Mouse (Mus musculus): ENCODE results near the gene Rad51b.

DNA sequence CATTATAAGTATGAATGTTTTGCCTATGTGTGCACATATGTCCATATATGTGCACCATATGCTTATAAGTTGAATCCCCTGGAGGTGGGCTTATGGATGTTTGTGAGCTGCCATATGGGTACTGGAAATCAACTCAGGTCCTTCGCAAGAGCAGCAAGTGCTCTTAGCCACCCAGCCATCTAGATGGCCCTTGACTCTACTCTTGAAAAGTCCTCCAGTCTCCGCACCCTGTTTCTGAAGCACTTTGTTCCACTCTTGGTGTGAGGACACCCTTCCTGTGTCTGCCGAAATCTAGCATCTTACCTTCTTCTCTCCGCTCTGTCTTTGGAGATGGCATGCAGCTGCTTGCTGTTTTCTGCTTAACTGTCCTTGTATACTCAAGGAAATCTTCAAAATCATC, 291.7 kb downstream of the Rad51b start:
- TF ChIP-seq CTCF (conservative IDR thresholded peaks at IDR 0.05; ENCODE audit: low read length) (no peak), POU5F1 (IDR thresholded peaks at IDR 0.05; ENCODE audit: borderline replicate concordance, low read length) (no peak)

Data from E14TG2a.4 (cell line).